22 mouse cellular contexts compared by ENCODE assay signal in the genomic region with DNA sequence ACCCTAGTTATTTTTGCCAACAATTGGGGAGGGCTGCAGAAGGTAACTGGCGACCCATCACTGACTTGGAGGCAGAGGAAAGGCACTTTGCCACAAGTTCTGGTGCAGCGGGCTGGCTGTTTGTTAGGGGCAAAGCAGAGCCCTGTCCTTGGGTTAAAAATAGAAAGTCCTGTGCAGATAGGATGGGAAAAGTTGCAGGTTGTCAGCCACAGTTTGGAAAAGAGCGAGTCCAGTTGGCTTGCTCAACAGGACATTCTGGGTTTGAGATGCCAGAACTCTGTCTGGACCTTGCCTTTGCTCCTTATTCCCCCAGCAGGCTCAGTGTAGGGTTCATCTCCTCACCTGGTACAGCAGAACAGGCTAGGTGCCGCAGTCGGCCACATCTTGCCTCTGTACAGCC.
DNase-seq lines count a peak whose midpoint lies in the region; ATAC-seq and TF ChIP-seq lines count a peak whose summit lies in the region.
"Had no signal": no experiment of that assay in that cellular context is flagged by ENCODE, and none has a peak within 500 bp of the region (broad histone marks: within the 10 kb centered on the region; RNA-seq: fewer than 3 reads in every experiment).

No protein-coding gene starts in this region.

- no peak for ATAC-seq in heart, embryonic 13.5 days (ENCODE audit: extremely low read depth, insufficient number of reproducible peaks, low FRiP score, low TSS enrichment)
- ATAC-seq in heart, embryonic 16.5 days (replicated peaks; ENCODE audit: extremely low read depth, insufficient read depth, low FRiP score), result no peak; the same call in 1 of the 2 replicates
- no peak for ATAC-seq in forebrain, embryonic 13.5 days
- ATAC-seq: CD4-positive, CD25-positive, alpha-beta regulatory T cell, adult 4 months; forebrain, embryonic 15.5 days; intestine, postnatal 0 days had no signal

- no peak for TF ChIP-seq CTCF in heart, adult 2 months (IDR thresholded peaks at IDR 0.05)

- 73% methylated on average over 5 of the region's 5 CpGs for WGBS in heart, adult 2 months
- 64% methylated on average over 5 of the region's 5 CpGs for WGBS in heart, embryonic 13.5 days
- 65% methylated on average over 5 of the region's 5 CpGs for WGBS in heart, embryonic 16.5 days
- WGBS in forebrain, embryonic 13.5 days, result 98% methylated on average over 5 of the region's 5 CpGs

- intact Hi-C loops in heart, adult 2 months (cut with DNase I), result loop anchor here (10.0 kb wide), 1 partner anchor 160 kb away; no protein-coding TSS in a partner anchor
- intact Hi-C loops in heart, postnatal 25 days (cut with DNase I), result no loop called here

- H3K9ac ChIP-seq in heart, adult 2 months (ENCODE audit: low read depth, low read length), result no peak overlapping the region
- no peak overlapping the region for H3K9ac ChIP-seq in heart, embryonic 13.5 days
- no peak overlapping the region for H3K9ac ChIP-seq in heart, embryonic 16.5 days (ENCODE audit: low read length)
- no peak overlapping the region for H3K9ac ChIP-seq in forebrain, embryonic 13.5 days
- H3K9ac ChIP-seq: embryonic facial prominence, embryonic 12.5 days; embryonic facial prominence, embryonic 15.5 days; forebrain, embryonic 15.5 days; hindbrain, embryonic 12.5 days; hindbrain, embryonic 15.5 days had no signal

- no peaks in the 10 kb centered on the region for H3K9me3 ChIP-seq in heart, embryonic 13.5 days
- H3K9me3 ChIP-seq in heart, embryonic 16.5 days (replicated peaks; ENCODE audit: control insufficient read depth, low read length), result peaks cover 3% of the 10 kb centered on the region; the same call in 1 of the 2 replicates
- no peaks in the 10 kb centered on the region for H3K9me3 ChIP-seq in forebrain, embryonic 13.5 days (replicated peaks)
- H3K9me3 ChIP-seq: embryonic facial prominence, embryonic 12.5 days; embryonic facial prominence, embryonic 15.5 days; forebrain, embryonic 15.5 days; hindbrain, embryonic 12.5 days; hindbrain, embryonic 15.5 days had no signal

- DNase-seq in heart, adult 2 months, result peak in 1 of 2 experiments; percentile 40
- no peak for DNase-seq in heart, postnatal 25 days (ENCODE audit: low spot score)
- DNase-seq in heart, postnatal 4 days, result peak; percentile 21
- DNase-seq in thymus, postnatal 14 days, result no peak
- DNase-seq: adrenal gland, adult 2 months; adrenal gland, postnatal 14 days; cerebellum, adult 11 months; cerebellum, adult 2 months; cerebellum, adult 9-11 months; cerebellum, postnatal 25 days; gastrocnemius, postnatal 10 days; kidney, adult 2 months had no signal

- H3K27me3 ChIP-seq in heart, adult 2 months (ENCODE audit: control insufficient read depth, insufficient read depth, low read length), result no peaks in the 10 kb centered on the region
- no peaks in the 10 kb centered on the region for H3K27me3 ChIP-seq in heart, embryonic 13.5 days (replicated peaks)
- no peaks in the 10 kb centered on the region for H3K27me3 ChIP-seq in heart, embryonic 16.5 days (ENCODE audit: control insufficient read depth, insufficient read depth, low read length)
- no peaks in the 10 kb centered on the region for H3K27me3 ChIP-seq in forebrain, embryonic 13.5 days
- H3K27me3 ChIP-seq: embryonic facial prominence, embryonic 12.5 days; embryonic facial prominence, embryonic 15.5 days; forebrain, embryonic 15.5 days; hindbrain, embryonic 12.5 days; hindbrain, embryonic 15.5 days had no signal

- TF ChIP-seq EP300 in heart, adult 2 months (IDR thresholded peaks at IDR 0.05; ENCODE audit: insufficient read depth, low read depth, low read length), result no peak

- peak overlapping the region; percentile 56 for H3K27ac ChIP-seq in heart, adult 2 months
- H3K27ac ChIP-seq in heart, embryonic 13.5 days (replicated peaks), result 0 out of 2 replicates have a peak overlapping the region, but pooled peaks have one; percentile 32
- H3K27ac ChIP-seq in heart, embryonic 16.5 days (ENCODE audit: low read length), result 0 out of 2 replicates have a peak overlapping the region, but pooled peaks have one; percentile 20
- H3K27ac ChIP-seq in forebrain, embryonic 13.5 days, result no peak overlapping the region
- H3K27ac ChIP-seq: embryonic facial prominence, embryonic 12.5 days; embryonic facial prominence, embryonic 15.5 days; forebrain, embryonic 15.5 days; hindbrain, embryonic 12.5 days; hindbrain, embryonic 15.5 days had no signal

- H3K4me3 ChIP-seq in heart, adult 2 months, result no peak overlapping the region
- no peak overlapping the region for H3K4me3 ChIP-seq in heart, embryonic 13.5 days
- H3K4me3 ChIP-seq in heart, embryonic 16.5 days (ENCODE audit: low read length), result no peak overlapping the region
- H3K4me3 ChIP-seq in forebrain, embryonic 13.5 days, result no peak overlapping the region
- H3K4me3 ChIP-seq: embryonic facial prominence, embryonic 12.5 days; embryonic facial prominence, embryonic 15.5 days; forebrain, embryonic 15.5 days; hindbrain, embryonic 12.5 days; hindbrain, embryonic 15.5 days had no signal

- H3K36me3 ChIP-seq in heart, adult 2 months (ENCODE audit: control insufficient read depth, insufficient read depth, low read length), result no peaks in the 10 kb centered on the region
- H3K36me3 ChIP-seq in heart, embryonic 13.5 days, result no peaks in the 10 kb centered on the region
- no peaks in the 10 kb centered on the region; the same call in 1 of the 2 replicates for H3K36me3 ChIP-seq in heart, embryonic 16.5 days (ENCODE audit: control insufficient read depth, insufficient read depth)
- no peaks in the 10 kb centered on the region for H3K36me3 ChIP-seq in forebrain, embryonic 13.5 days (ENCODE audit: poor library complexity, severe bottlenecking)
- H3K36me3 ChIP-seq: embryonic facial prominence, embryonic 12.5 days; embryonic facial prominence, embryonic 15.5 days; forebrain, embryonic 15.5 days; hindbrain, embryonic 12.5 days; hindbrain, embryonic 15.5 days had no signal

- peaks cover 4% of the 10 kb centered on the region; the same call in 1 of the 2 replicates for H3K4me1 ChIP-seq in heart, adult 2 months (ENCODE audit: control insufficient read depth, insufficient read depth, low read length)
- peaks cover 9% of the 10 kb centered on the region for H3K4me1 ChIP-seq in heart, embryonic 13.5 days
- H3K4me1 ChIP-seq in heart, embryonic 16.5 days (ENCODE audit: control insufficient read depth, insufficient read depth, low read length), result no peaks in the 10 kb centered on the region
- H3K4me1 ChIP-seq in forebrain, embryonic 13.5 days, result no peaks in the 10 kb centered on the region
- H3K4me1 ChIP-seq: embryonic facial prominence, embryonic 12.5 days; embryonic facial prominence, embryonic 15.5 days; forebrain, embryonic 15.5 days; hindbrain, embryonic 12.5 days; hindbrain, embryonic 15.5 days had no signal

- TF ChIP-seq POLR2A in heart, adult 2 months (IDR thresholded peaks at IDR 0.05; ENCODE audit: insufficient read depth, low read depth, low read length), result no peak

- H3K4me2 ChIP-seq in heart, embryonic 13.5 days, result no peak overlapping the region
- H3K4me2 ChIP-seq in heart, embryonic 16.5 days (ENCODE audit: low read depth, low read length), result no peak overlapping the region
- no peak overlapping the region for H3K4me2 ChIP-seq in forebrain, embryonic 13.5 days
- H3K4me2 ChIP-seq: embryonic facial prominence, embryonic 12.5 days; embryonic facial prominence, embryonic 15.5 days; forebrain, embryonic 15.5 days; hindbrain, embryonic 12.5 days; hindbrain, embryonic 15.5 days had no signal

- H3K79me2 ChIP-seq in heart, adult 2 months (replicated peaks; ENCODE audit: control insufficient read depth, insufficient read depth, low read length), result no peaks in the 10 kb centered on the region
